Mouse (Mus musculus) testis, adult 2 months (tissue): Measurements from ENCODE around the gene Ugt1a5. TPM values are rescaled to one million over a fixed set of nuclear protein-coding genes. Genes with fewer than 3 reads are reported as not detected.
A peak's percentile ranks its signal among the peaks of the same experiment; 100 is the strongest.

Source experiments
- H3K27ac ChIP-seq: fragments of 200-500 bp; 2 replicates; pipeline ENCODE4 v1.5.1; 2012; ENCODE audit warnings: low read depth, low read length; ENCODE audit not compliant: control insufficient read depth, insufficient read depth
- H3K27me3 ChIP-seq: fragments of 200-500 bp; 2 replicates; pipeline ENCODE4 v1.6.1; 2012; ENCODE audit warnings: mild to moderate bottlenecking, low read length, moderate library complexity; ENCODE audit not compliant: control insufficient read depth, insufficient read depth
- H3K36me3 ChIP-seq: fragments of 200-500 bp; 2 replicates; pipeline ENCODE4 v1.6.1; 2012; ENCODE audit warnings: mild to moderate bottlenecking, low read length; ENCODE audit not compliant: control insufficient read depth, insufficient read depth
- H3K4me1 ChIP-seq: fragments of 200-500 bp; 2 replicates; pipeline ENCODE4 v1.6.1; 2012; ENCODE audit warnings: low read length; ENCODE audit not compliant: control insufficient read depth, insufficient read depth
- H3K4me3 ChIP-seq: fragments of 200-500 bp; 2 replicates; pipeline ENCODE4 v1.5.1; 2012; ENCODE audit warnings: low read depth, mild to moderate bottlenecking, low read length, moderate library complexity, mixed read lengths; ENCODE audit not compliant: control insufficient read depth
- CTCF ChIP-seq: fragments of 200-500 bp; IDR thresholded peaks from 2 replicates; pipeline ENCODE4 v1.5.1; 2012; ENCODE audit warnings: low read depth, mild to moderate bottlenecking, inconsistent platforms, low read length, moderate library complexity; ENCODE audit not compliant: control insufficient read depth, insufficient read depth, insufficient replicate concordance
- POLR2A ChIP-seq: fragments of 200-500 bp; IDR thresholded peaks from 2 replicates; pipeline ENCODE4 v1.6.1; 2012; ENCODE audit warnings: low read depth, mild to moderate bottlenecking, inconsistent platforms, low read length, moderate library complexity; ENCODE audit not compliant: control insufficient read depth
- polyA plus RNA-seq: library from polyadenylated mRNA; depleted of rRNA; stranded (reverse); fragments of >200 nt; gene quantifications from 2 replicates; pipeline ENCODE4 v1.2.3, GENCODE M21; 2012

Ugt1a5 gene
- polyA plus RNA-seq, 1 experiment: 0.09 TPM

DNA sequence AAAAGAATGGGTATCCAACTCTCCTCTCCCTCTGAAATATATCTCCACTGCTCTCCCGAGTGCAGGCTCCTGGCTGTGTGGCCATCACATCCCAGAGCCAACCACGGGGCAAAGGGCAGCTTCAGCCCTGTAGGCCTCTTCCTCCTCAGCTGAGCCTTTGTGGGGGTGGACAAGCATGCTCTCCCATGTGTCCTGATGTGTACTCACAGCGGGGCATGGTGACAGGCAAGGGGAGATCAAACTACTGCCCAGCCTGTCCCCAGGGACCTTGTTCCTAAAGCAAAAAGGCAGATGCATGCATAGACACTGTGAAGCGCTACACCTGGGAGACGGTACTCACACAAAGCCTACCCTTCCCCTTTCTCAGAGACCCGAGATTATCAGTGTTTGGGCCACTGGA, 94.3 kb downstream of the Ugt1a5 start:
- Histone ChIP-seq H3K4me1 (no peaks in the 10 kb centered on the region; the same call in 1 of the 2 replicates), H3K4me3 (peak overlapping the region; percentile 6), H3K27ac (no peak overlapping the region), H3K36me3 (peaks cover 11% of the 10 kb centered on the region), H3K27me3 (no peaks in the 10 kb centered on the region)
- TF ChIP-seq POLR2A (no peak), CTCF (no peak)

DNA sequence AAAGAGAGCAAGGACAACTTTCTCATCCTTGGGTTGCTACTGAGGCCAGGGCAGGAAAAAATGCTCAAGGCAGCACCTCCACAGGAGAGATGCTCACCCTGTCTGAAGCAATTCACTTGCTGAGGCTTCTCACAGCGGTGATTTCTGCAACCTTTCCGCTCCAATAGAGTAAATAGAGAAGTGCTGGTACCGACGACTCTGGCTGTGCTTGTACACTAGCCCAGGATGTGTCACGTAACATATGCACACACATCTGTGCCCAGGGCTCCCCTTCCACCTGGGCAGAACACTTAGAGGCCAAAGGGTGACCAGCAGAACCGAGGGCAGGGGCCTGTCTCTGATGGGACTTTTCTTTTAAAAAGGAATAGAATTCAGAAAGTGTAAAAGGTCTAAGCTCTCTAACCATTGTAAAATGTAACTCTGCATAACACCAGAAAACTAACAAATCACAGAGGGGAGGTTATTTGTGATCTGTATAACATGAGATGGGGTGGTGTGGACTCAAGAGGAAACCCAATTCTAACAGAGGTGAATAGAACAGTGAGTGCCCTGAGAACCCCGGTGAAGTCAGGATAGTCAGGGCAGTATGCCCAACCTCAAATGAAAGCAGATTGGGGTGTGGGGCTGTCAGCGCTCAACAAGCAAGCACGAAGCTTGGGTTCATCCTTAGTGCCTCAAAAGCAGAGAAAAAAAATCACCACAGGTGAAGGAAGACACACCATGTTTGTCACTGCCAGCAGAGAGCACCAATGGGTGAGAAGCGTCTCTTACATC, 95.0 kb downstream of the Ugt1a5 start:
- Histone ChIP-seq H3K4me3 (peak overlapping the region; percentile 19; the same call in 1 of the 2 replicates), H3K4me1 (no peaks in the 10 kb centered on the region; the same call in 1 of the 2 replicates), H3K27me3 (no peaks in the 10 kb centered on the region), H3K36me3 (peaks cover 17% of the 10 kb centered on the region), H3K27ac (no peak overlapping the region)
- no peak for TF ChIP-seq CTCF
- TF ChIP-seq POLR2A: no peak

GRCm38 (mm10) chr1:88261706-88262105, 95.9 kb downstream of the Ugt1a5 start:
- TF ChIP-seq CTCF (no peak), POLR2A (no peak)
- Histone ChIP-seq H3K27ac (no peak overlapping the region), H3K4me1 (no peaks in the 10 kb centered on the region; the same call in 1 of the 2 replicates), H3K36me3 (peaks cover 25% of the 10 kb centered on the region), H3K27me3 (no peaks in the 10 kb centered on the region), H3K4me3 (no peak overlapping the region)

DNA sequence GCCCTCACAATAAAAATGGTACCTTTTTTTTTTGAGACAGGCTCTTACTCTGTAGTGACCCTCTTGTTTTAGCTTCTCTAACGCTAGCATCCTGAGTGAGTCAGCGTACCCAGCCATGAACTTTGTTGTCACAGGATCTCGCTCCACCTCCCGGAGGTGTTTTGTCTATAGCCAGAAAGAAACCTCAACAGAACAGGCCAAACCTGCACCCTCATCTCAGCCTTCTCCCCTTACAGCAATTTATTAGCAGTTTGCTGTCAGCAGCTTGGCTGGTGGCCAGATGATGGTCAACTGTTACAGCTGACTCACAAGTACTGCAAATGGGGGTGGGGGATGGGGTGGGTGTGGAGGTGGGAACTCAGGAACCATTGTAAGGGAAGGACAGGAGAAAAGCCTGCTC, 96.4 kb downstream of the Ugt1a5 start:
- Histone ChIP-seq H3K27me3 (no peaks in the 10 kb centered on the region), H3K36me3 (peaks cover 29% of the 10 kb centered on the region), H3K4me1 (no peaks in the 10 kb centered on the region; the same call in 1 of the 2 replicates), H3K27ac (no peak overlapping the region), H3K4me3 (no peak overlapping the region)
- TF ChIP-seq CTCF: no peak
- no peak for TF ChIP-seq POLR2A

DNA sequence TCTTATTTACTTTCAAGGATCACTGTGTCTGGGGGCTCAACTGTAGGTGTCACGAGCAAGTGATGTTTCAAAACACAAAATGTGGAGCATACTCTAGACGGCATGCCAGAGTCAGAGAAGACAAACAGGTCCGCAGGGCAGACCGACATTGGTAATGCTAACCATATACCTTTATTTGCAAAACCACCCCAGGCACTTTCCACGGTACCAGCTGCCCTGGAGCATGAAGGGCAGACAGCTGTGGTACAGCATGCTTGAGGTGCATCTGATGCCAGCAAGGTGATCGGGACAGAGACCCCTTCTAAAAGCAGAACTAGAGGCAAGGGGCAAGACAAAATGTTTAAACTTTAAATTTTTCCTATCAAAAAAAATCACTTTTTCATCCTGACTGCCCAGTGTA, 97.1 kb downstream of the Ugt1a5 start:
- H3K27ac ChIP-seq: no peak overlapping the region
- no peaks in the 10 kb centered on the region; the same call in 1 of the 2 replicates for H3K4me1 ChIP-seq
- no peak for TF ChIP-seq CTCF
- TF ChIP-seq POLR2A: no peak
- no peak overlapping the region for H3K4me3 ChIP-seq
- H3K36me3 ChIP-seq: peaks cover 34% of the 10 kb centered on the region
- no peaks in the 10 kb centered on the region for H3K27me3 ChIP-seq

- Histone ChIP-seq H3K4me1 (no peaks in the 10 kb centered on the region; the same call in 1 of the 2 replicates), H3K36me3 (peaks cover 42% of the 10 kb centered on the region), H3K27me3 (no peaks in the 10 kb centered on the region), H3K27ac (no peak overlapping the region), H3K4me3 (no peak overlapping the region)
- TF ChIP-seq POLR2A: no peak
- no peak for TF ChIP-seq CTCF
Measured at GRCm38 (mm10) chr1:88263778-88264177, 98.0 kb downstream of the Ugt1a5 start.

GRCm38 (mm10) chr1:88264237-88264868, 98.5 kb downstream of the Ugt1a5 start:
- Histone ChIP-seq H3K4me1 (no peaks in the 10 kb centered on the region; the same call in 1 of the 2 replicates), H3K4me3 (no peak overlapping the region), H3K27me3 (no peaks in the 10 kb centered on the region), H3K36me3 (peaks cover 46% of the 10 kb centered on the region), H3K27ac (no peak overlapping the region)
- TF ChIP-seq POLR2A (no peak), CTCF (no peak)
